Mouse (Mus musculus): ENCODE measurements around the gene Slc25a5.

- TF ChIP-seq CTCF (IDR thresholded peaks at IDR 0.05; ENCODE audit: low read depth, low read length) (no peak), POLR2A (IDR thresholded peaks at IDR 0.05; ENCODE audit: extremely low read depth, insufficient read depth, low read length) (no peak)
Measured at GRCm38 (mm10) chrX:36847152-36847551, 51.7 kb downstream of the Slc25a5 start.

All from liver, adult 2 months (tissue).